Mouse (Mus musculus): Measurements from ENCODE around the gene Hist3h2ba.

Hist3h2ba gene

GRCm38 (mm10) chr11:58938322-58939087, 10.2 kb upstream of the Hist3h2ba start, which contains the start of gene Rnf187:
TSS of gene Rnf187 (minus strand) at chr11:58938916.
- CTCF ChIA-PET = interaction anchor here (0.5 to 1.1 kb wide), 3 partner anchors 10 to 22 kb away, joined by 3 read pairs; partner anchors contain the start of gene Hist3h2ba

DNA sequence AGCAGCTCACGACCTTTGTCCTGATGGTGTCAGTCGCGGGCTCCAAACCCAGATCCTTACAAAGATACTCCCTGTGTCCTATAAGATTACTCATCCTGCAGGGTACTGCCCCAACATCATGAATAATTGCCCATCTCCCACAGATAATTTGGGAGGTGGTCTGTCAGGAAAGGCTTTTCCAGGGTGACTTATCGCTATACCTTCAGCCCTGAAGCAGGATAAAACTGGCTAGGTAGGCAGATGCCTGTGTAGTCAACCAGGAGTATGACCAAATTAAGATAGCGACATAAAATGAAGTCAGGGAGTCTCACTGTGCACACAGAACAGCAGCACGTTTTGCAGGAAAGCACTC, 9.7 kb upstream of the Hist3h2ba start:
- CTCF ChIA-PET = interaction anchor here (0.5 to 1.1 kb wide), 3 partner anchors 10 to 22 kb away, joined by 3 read pairs; partner anchors contain the start of gene Hist3h2ba

GRCm38 (mm10) chr11:58944136-58944535, 4.6 kb upstream of the Hist3h2ba start:
- CTCF ChIA-PET = no interaction called here

DNA sequence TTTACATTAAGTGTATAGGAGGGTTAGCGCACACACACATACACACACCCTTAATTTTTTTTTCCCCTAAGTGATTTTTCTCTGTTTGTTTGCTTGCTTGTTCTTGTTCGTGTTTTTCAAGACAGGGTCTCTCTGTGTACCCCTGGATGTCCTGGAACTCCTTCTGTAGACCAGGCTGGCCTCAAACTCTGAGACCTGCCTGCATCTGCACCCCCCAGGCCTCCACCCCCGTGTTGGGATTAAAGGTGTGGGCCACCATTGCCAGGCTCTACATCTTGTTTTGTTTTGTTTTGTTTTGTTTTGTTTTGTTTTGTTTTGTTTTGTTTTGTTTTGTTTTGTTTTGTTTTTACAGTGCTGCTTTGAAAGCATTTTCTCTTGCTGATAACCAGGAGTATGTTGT, 1.4 kb upstream of the Hist3h2ba start:
- CTCF ChIA-PET = interaction anchor here (0.6 to 1.0 kb wide), 2 partner anchors 19 to 100 kb away, joined by 3 read pairs; partner anchors contain the start of gene Gm12258

DNA sequence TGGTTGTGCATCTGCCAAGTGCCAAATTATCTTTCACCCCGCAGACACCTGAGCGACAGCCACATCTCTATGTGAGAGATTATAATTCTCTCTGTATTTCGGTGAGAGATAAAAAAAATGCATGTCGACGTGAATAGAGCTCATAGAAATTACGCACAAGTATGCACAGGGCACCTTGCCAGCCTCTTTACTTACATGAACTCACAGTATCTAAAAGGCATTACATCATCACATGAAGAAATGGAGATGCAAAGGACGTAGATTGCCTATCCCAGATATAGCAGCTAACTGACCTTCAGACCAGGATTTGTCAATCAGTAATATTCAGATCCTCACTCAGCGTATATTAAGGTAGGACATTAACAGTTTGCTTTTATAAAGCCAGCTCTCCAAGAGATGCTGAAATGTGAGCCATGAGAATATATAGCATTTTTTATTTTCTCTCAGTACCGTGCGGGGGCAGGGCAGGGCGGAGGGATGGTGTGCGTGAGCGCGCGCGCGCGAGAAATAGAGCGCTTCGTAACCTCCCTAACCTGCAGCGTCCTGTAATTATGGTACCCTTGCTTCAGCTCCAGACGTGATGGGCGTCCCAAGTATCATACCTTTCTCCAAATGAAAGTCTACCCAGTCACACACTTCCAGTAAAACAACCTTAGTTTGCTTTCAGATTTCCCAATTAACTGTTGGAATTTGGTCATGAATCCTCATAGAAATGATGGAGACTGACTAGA, 757 bp upstream of the Hist3h2ba start:
- CTCF ChIA-PET = interaction anchor here (0.6 to 1.0 kb wide), 2 partner anchors 19 to 101 kb away, joined by 3 read pairs; partner anchors contain the start of gene Gm12258

GRCm38 (mm10) chr11:58949480-58950431, 1.0 kb downstream of the Hist3h2ba start:
- CTCF ChIA-PET = interaction anchor here (0.6 kb wide), 3 partner anchors 10 to 42 kb away, joined by 3 to 6 read pairs (median 5); no protein-coding TSS in a partner anchor

GRCm38 (mm10) chr11:58951210-58951609, 2.5 kb downstream of the Hist3h2ba start:
- CTCF ChIA-PET = no interaction called here

DNA sequence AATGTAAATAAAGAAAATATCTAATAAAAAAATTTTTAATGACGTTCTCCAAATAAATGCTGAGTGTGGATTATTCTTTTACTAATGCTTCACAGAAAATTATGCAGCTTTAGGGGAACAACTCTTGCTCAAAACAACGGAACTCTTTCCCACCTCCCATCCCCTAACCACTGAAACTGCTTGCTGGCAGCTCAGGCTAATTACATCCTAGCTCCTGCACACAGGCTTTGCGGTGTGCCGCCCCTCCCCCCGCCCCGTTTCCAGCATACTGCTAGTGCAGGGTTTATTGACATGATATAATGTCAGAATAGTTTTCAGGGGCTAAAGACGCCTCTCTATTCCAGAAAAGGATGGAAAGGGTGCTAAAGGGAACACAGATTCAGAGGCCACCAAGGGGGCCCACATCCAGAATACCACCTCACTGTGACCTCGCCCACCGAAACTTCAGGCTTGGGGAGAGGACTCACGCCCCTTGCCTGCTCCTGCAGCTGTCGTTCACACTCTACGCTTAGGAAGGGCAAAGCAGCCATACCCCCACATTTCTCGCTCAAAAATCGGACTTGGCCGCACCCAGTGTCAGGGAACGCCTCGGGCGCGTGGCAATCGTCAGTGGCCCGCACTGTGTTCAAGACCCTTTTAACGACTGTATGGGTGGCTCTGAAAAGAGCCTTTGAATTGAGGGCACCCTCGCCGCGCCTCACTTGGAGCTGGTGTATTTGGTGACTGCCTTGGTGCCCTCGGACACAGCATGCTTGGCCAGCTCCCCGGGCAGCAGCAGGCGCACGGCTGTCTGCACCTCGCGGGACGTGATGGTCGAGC, 4.8 kb downstream of the Hist3h2ba start:
- CTCF ChIA-PET = interaction anchor here (1.0 kb wide), 1 partner anchor 25 kb away, joined by 3 read pairs; no protein-coding TSS in a partner anchor

- CTCF ChIA-PET = interaction anchor here (0.6 to 1.0 kb wide), 3 partner anchors 24 to 30 kb away, joined by 3 to 8 read pairs (median 3); partner anchors contain the start of gene Trim11
Measured at GRCm38 (mm10) chr11:58954170-58954419, 5.4 kb downstream of the Hist3h2ba start.

GRCm38 (mm10) chr11:58954420-58955142, 5.9 kb downstream of the Hist3h2ba start, which contains the start of the genes Hist3h2a and Trim17:
TSS of gene Hist3h2a (plus strand) at chr11:58954685.
TSS of gene Trim17 (plus strand) at chr11:58954685.
- CTCF ChIA-PET = interaction anchor here (0.6 to 1.0 kb wide), 4 partner anchors 20 to 29 kb away, joined by 3 to 8 read pairs (median 3); partner anchors contain the start of gene Trim11

DNA sequence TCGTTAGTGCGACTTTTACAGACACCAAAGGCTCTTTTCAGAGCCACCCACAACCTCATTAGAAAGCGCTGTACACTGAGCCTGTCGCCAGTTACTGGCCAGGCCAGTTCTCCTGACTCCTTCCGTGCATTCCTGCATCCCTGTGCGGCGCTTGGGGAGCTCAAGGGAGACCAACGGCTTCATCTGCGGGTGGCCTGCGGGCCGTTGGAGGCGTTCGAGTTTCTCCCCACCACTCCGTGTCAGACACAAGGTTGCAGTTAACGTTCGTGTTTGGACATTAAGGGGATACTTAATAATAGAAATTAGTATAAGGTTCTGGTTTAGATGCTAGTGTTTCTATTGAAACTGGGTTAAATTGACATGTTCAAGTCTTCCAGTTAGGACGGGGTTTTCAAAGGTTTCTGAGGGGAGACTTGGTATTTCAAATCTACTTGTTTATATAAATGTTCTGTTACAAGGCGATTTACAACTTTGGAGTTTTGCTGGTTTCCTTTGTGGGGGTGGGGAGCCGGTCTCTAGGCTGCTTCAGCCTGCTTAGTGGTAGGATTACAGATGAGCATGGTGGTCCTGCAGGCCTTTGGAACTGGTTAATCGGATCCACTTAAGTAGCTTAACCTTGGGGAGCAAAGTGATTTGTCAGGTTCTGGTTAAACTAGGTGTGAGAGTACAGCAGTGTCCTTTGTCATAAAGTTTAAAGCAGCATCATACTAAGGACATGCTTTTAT, 6.6 kb downstream of the Hist3h2ba start:
- CTCF ChIA-PET = interaction anchor here (0.9 to 1.0 kb wide), 2 partner anchors 21 to 28 kb away, joined by 3 to 8 read pairs; no protein-coding TSS in a partner anchor

- CTCF ChIA-PET = no interaction called here
Measured at GRCm38 (mm10) chr11:58955868-58956257, 7.1 kb downstream of the Hist3h2ba start.

- CTCF ChIA-PET = interaction anchor here (1.1 kb wide), 1 partner anchor 18 kb away, joined by 3 read pairs; the partner anchor contains the start of gene Rnf187
Measured at GRCm38 (mm10) chr11:58957226-58957914, 8.7 kb downstream of the Hist3h2ba start.

GRCm38 (mm10) chr11:58958536-58958935, 9.8 kb downstream of the Hist3h2ba start:
- CTCF ChIA-PET = interaction anchor here (0.6 kb wide), 1 partner anchor 1004 kb away, joined by 4 read pairs; no protein-coding TSS in a partner anchor

DNA sequence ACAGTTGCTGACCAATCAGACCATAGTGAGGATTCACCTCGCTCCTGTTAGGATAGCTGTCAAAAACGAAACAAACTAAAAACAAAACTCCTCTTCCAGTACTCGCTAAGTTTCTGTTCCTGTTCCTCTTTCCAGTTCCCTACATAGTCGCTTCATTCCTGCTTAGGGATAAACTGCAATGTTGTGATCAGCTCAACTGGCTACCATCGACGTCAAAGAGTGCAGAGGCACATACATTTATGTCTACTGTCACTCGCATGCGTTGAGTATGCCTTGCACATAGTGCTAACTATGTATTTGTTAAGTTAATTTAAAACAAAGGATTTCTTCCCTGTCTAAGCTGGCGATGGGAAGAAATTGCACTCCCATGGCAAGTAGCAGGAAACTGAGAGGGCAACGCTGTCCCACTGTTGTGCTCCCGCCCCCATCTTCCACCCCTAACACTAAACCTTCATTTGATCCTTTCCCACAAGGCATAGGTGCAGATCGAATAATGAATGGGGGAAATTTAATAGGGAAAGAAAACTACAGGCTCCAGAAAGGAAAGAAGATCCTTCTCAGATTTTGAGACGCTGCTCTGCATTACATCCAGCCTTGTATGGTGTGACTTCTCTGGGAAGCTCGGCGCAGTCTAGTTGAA, 10.6 kb downstream of the Hist3h2ba start:
- CTCF ChIA-PET = interaction anchor here (0.5 to 0.6 kb wide), 2 partner anchors 32 to 229 kb away, joined by 3 to 4 read pairs; no protein-coding TSS in a partner anchor

- CTCF ChIA-PET = interaction anchor here (0.5 to 0.6 kb wide), 3 partner anchors 11 to 45 kb away, joined by 3 to 6 read pairs (median 4); partner anchors contain the start of gene Hist3h2ba
Measured at GRCm38 (mm10) chr11:58959921-58960465, 11.3 kb downstream of the Hist3h2ba start.
